Mouse (Mus musculus): Measurements from ENCODE around the gene Tubgcp5. TPM values are rescaled to one million over a fixed set of nuclear protein-coding genes. Genes with fewer than 3 reads are reported as not detected.
A peak's percentile ranks its signal among the peaks of the same experiment; 100 is the strongest.

Tubgcp5 gene
- polyA plus RNA-seq, 1 experiment from 2014 or later: 18.1 TPM

DNA sequence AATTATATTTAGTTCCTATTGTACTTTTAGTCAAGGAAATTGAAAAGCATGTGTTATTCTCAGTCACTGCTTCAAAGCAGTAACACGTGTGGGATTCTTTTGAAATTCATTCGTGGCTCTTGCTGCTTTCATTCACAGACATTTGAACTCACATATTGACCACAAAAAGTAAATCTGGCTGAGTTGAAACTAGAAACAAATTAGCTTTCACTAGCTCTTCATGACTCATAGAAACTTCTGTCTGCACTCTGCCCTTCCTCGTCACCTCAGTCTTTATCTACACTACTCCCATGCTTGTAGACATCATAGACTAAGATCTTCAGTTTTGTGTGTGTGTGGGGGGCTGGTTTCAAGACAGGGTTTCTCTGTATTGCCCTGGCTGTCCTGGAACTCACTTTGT is 6.0 kb downstream of the Tubgcp5 start:
- no peak for ATAC-seq (ENCODE audit: extremely low read depth, insufficient number of reproducible peaks, low FRiP score, low TSS enrichment)
- Histone ChIP-seq H3K36me3 (peaks cover 82% of the 10 kb centered on the region), H3K4me1 (peaks cover 6% of the 10 kb centered on the region), H3K9ac (no peak overlapping the region), H3K27ac (replicated peaks) (no peak overlapping the region), H3K27me3 (replicated peaks) (no peaks in the 10 kb centered on the region), H3K4me2 (no peak overlapping the region), H3K9me3 (no peaks in the 10 kb centered on the region), H3K4me3 (no peak overlapping the region)
- WGBS: 87% methylated on average over 3 of the region's 3 CpGs

DNA sequence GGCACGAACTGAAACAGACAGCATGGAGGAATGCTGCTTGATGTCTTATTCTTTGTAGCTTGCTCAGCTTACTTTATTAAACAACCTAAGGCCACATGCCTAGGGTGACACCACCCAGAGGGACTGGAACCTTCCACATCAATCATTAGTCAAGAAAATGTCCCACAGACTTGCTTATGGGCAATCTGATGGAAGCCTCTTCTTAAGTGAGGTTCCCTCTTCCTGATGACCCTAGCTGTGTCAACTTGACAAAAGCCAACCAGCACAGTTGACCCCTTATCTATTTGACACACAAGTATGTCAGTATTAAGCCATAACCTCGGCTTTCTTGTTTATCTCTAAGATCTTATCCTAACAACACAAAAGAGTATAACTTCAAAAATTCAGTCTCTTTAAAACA is 16.0 kb downstream of the Tubgcp5 start:
- H3K36me3 ChIP-seq: peaks cover 90% of the 10 kb centered on the region
- H3K27me3 ChIP-seq (replicated peaks): no peaks in the 10 kb centered on the region
- H3K4me1 ChIP-seq: 0 out of 2 replicates have a peak, but pooled peaks cover 5% of the 10 kb centered on the region
- ATAC-seq (ENCODE audit: extremely low read depth, insufficient number of reproducible peaks, low FRiP score, low TSS enrichment): no peak
- H3K9me3 ChIP-seq: no peaks in the 10 kb centered on the region
- WGBS: 86% methylated on average over 2 of the region's 2 CpGs
- no peak overlapping the region for H3K4me3 ChIP-seq
- H3K4me2 ChIP-seq: no peak overlapping the region
- H3K9ac ChIP-seq: no peak overlapping the region
- no peak overlapping the region for H3K27ac ChIP-seq (replicated peaks)

DNA sequence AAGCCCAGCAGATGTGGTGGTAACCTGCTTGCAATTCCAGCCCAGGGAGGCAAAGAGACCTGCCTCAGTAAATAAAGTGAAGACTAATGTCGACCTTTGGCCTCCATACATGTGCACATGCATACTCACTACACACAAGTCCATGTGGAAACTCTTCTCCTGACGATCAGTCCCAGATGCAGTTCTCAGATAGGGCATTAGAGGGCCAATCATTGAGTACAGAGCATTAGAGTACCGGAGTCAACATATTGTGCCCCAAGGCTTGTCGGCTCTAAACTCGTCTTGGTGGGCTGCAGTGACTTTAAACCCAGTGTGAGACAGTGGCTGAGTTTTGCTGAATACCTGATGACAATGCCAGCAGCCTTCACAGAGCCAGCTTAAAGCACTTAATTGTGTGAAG is 30.5 kb downstream of the Tubgcp5 start:
- H3K4me1 ChIP-seq: no peaks in the 10 kb centered on the region
- H3K4me2 ChIP-seq: no peak overlapping the region
- no peaks in the 10 kb centered on the region for H3K9me3 ChIP-seq
- H3K27ac ChIP-seq (replicated peaks): no peak overlapping the region
- H3K4me3 ChIP-seq: no peak overlapping the region
- WGBS: 86% methylated on average over 5 of the region's 5 CpGs
- H3K36me3 ChIP-seq: peaks cover 94% of the 10 kb centered on the region
- no peaks in the 10 kb centered on the region for H3K27me3 ChIP-seq (replicated peaks)
- ATAC-seq (ENCODE audit: extremely low read depth, insufficient number of reproducible peaks, low FRiP score, low TSS enrichment): no peak
- no peak overlapping the region for H3K9ac ChIP-seq

DNA sequence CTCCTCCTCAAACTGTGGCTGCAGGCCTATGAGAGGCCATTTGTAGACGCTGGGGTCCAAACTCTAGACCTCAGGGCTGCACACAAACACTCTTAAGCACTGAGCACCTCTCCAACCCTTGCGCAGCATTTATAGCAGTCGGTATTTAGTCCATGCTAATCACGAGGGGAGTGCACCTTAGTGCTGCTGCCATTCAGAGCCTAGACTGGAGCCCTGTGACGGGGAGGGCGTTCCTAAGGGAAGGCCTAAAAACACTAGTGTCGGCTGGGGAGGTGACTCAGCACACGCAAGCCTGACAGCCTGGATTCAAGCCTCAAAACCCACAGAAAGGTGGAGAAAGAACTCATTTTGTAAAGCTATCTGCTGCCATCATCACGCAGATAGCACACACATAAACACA is 33.6 kb downstream of the Tubgcp5 start:
- Histone ChIP-seq H3K27me3 (replicated peaks) (no peaks in the 10 kb centered on the region), H3K27ac (replicated peaks) (no peak overlapping the region), H3K4me3 (no peak overlapping the region), H3K9me3 (no peaks in the 10 kb centered on the region), H3K4me1 (no peaks in the 10 kb centered on the region), H3K4me2 (no peak overlapping the region), H3K36me3 (peaks cover 90% of the 10 kb centered on the region), H3K9ac (no peak overlapping the region)
- 86% methylated on average over 9 of the region's 9 CpGs for WGBS
- ATAC-seq (ENCODE audit: extremely low read depth, insufficient number of reproducible peaks, low FRiP score, low TSS enrichment): no peak

DNA sequence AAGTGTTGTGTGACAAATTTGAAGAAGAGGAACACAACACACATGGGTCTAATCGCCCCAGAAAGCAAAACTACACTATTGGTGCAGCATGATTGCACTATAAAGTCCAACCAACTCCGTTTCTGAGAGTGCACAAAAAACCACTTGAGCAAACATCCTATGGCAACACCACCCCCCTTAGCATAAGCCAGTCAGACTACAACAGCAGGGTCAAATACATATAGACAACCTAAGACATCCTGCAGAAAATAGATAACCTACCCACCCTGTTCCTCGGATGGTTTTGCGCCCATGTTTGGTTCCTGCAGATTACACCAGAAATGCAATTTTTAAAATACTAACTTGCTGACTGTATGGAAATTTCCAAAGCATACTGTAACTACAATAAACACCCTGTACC is 42.9 kb downstream of the Tubgcp5 start:
- WGBS: 74% methylated on average over 4 of the region's 4 CpGs
- no peak overlapping the region for H3K4me2 ChIP-seq
- no peak for ATAC-seq (ENCODE audit: extremely low read depth, insufficient number of reproducible peaks, low FRiP score, low TSS enrichment)
- no peaks in the 10 kb centered on the region for H3K27me3 ChIP-seq (replicated peaks)
- H3K36me3 ChIP-seq: peaks cover 17% of the 10 kb centered on the region
- peaks cover 5% of the 10 kb centered on the region for H3K4me1 ChIP-seq
- H3K9me3 ChIP-seq: no peaks in the 10 kb centered on the region
- no peak overlapping the region for H3K27ac ChIP-seq (replicated peaks)
- no peak overlapping the region for H3K9ac ChIP-seq
- H3K4me3 ChIP-seq: no peak overlapping the region

DNA sequence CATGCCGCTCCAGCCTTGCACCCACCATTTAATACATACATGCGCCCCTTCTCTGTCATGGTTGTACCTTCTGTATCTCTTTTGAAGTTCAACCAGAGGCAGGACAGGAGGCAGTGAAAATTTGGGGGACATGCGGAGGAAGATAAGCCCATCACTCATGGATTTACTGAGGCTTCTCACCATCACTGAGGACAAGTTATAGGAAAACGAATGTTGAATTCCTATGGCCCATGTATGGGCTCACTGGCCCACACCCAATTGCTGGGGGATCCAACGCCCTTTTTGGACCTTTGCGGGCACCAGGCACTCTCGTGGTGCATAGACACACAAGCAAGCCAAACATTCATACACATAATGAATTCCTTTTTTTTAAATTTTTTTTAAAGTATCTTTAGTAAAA is 47.5 kb downstream of the Tubgcp5 start, which contains the start of gene Cyfip1:
Gene Cyfip1, plus strand, starts transcription at position 301 of the 400 bp plus-strand sequence.
- Histone ChIP-seq H3K36me3 (0 out of 2 replicates have a peak, but pooled peaks cover 5% of the 10 kb centered on the region), H3K27ac (replicated peaks) (peak within 1 kb of the TSS; percentile 95), H3K9ac (peak within 1 kb of the TSS; percentile 94), H3K4me1 (peaks cover 25% of the 10 kb centered on the region), H3K9me3 (no peaks in the 10 kb centered on the region), H3K27me3 (replicated peaks) (no peaks in the 10 kb centered on the region), H3K4me2 (peak within 1 kb of the TSS; percentile 93), H3K4me3 (peak within 1 kb of the TSS; percentile 85)
- 41% methylated on average over 7 of the region's 7 CpGs for WGBS
- ATAC-seq (ENCODE audit: extremely low read depth, insufficient number of reproducible peaks, low FRiP score, low TSS enrichment): no peak

DNA sequence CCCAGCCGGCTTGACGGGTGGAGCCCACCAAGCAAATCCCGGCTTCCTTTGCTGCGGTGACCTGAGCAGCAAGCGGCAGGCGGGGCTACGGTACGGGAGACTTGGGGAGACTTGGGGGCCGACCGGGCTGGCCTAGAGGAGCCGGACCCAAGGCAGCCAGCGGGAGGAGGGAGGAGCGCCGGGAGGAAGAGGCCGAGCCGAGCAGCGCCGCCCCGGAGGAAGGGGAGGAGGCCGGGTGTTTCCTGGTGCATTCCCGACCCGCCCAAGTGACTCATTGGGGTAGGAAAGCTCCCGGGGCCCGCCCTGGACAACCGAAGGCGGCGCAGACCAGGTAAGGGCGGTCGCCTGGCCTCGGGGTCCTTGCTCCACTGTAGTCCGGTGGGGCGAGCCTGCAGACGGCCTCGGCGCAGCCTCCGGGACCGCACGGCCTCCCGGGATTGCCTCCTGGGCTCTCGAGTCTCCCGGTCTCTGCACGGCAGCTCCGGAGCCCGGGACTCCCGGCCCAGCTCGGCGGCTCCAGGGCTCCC is 48.1 kb downstream of the Tubgcp5 start:
- under 1% methylated on average over 47 of the region's 47 CpGs for WGBS
- H3K36me3 ChIP-seq: 0 out of 2 replicates have a peak, but pooled peaks cover 5% of the 10 kb centered on the region
- H3K9ac ChIP-seq: peak overlapping the region; percentile 94
- peak overlapping the region; percentile 95 for H3K27ac ChIP-seq (replicated peaks)
- H3K4me1 ChIP-seq: peaks cover 30% of the 10 kb centered on the region
- H3K27me3 ChIP-seq (replicated peaks): no peaks in the 10 kb centered on the region
- H3K9me3 ChIP-seq: no peaks in the 10 kb centered on the region
- H3K4me2 ChIP-seq: peak overlapping the region; percentile 93
- peak overlapping the region; percentile 85 for H3K4me3 ChIP-seq
- peak; percentile 89 for ATAC-seq (ENCODE audit: extremely low read depth, insufficient number of reproducible peaks, low FRiP score, low TSS enrichment)

DNA sequence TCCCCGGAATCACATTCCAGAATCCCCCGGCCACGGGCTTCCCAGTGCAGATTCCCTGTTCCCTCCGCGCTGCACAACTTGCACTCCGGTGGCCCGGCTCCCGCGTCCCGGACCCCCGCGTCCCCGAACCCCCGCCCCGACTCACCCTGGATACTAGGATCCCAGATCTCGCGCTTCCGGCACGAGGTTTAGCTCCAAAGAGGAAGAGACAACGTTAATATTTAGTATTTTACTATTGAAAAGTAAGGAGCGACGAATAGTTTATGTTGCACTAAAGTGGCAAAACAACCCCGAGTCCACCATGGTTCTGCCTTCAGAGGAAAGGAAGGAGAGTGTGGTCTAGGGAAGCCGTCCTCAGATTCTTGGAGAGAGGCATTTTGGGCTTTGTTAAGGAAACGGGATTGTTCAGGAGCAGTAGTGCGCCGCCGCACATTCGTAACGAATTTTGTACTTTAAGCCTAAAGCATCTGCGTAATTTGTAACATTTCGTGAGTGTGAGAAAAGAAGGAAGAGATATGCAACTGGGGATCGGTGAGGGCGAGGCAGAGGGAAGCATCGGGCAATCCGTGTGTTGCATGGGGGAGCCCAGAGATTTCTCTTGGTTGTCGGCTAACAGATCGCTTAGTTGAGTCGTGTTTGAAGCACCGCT is 48.7 kb downstream of the Tubgcp5 start:
- Histone ChIP-seq H3K4me3 (peak overlapping the region; percentile 85), H3K27ac (replicated peaks) (peak overlapping the region; percentile 95), H3K27me3 (replicated peaks) (no peaks in the 10 kb centered on the region), H3K4me1 (peaks cover 30% of the 10 kb centered on the region), H3K4me2 (peak overlapping the region; percentile 93), H3K36me3 (0 out of 2 replicates have a peak, but pooled peaks cover 5% of the 10 kb centered on the region), H3K9me3 (no peaks in the 10 kb centered on the region), H3K9ac (peak overlapping the region; percentile 94)
- ATAC-seq (ENCODE audit: extremely low read depth, insufficient number of reproducible peaks, low FRiP score, low TSS enrichment): no peak
- under 1% methylated on average over 40 of the region's 40 CpGs for WGBS

DNA sequence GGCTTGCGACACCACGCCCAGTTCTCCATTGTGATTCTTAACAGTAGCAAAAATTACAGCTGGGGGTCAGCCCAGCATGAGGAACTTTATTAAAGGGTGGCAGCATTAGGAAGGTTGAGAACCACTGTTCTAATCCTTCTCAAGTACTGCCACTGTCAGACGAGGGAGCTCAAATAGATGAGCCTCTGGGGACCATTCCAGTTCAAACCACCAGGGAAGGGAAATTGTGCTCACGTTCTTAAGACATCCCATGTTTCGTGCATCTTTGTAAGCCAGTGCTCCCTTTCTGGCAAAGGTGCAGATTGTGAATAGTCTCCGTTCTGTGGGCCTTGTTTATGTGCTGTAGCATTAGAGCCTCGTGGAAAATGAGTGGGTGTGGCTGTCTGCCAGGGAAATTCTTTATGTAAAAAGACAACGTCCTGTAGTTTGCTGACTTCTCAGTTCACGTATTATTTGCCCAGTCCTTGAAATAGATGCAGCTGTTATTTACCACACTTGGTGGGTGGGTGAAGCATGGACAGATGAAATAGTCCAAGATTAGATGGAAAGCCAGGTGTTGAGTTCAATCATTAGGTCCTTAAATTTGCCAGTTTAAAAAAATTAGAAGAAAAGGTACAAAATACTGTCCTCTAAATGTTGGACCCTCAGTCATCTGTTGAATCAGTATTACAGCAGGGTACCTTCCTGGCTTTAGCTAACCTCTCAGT is 52.8 kb downstream of the Tubgcp5 start:
- Histone ChIP-seq H3K9ac (no peak overlapping the region), H3K4me3 (no peak overlapping the region), H3K27me3 (replicated peaks) (no peaks in the 10 kb centered on the region), H3K36me3 (0 out of 2 replicates have a peak, but pooled peaks cover 8% of the 10 kb centered on the region), H3K4me1 (peaks cover 49% of the 10 kb centered on the region), H3K27ac (replicated peaks) (no peak overlapping the region), H3K9me3 (no peaks in the 10 kb centered on the region), H3K4me2 (no peak overlapping the region)
- 67% methylated on average over 9 of the region's 9 CpGs for WGBS
- ATAC-seq (ENCODE audit: extremely low read depth, insufficient number of reproducible peaks, low FRiP score, low TSS enrichment): no peak

DNA sequence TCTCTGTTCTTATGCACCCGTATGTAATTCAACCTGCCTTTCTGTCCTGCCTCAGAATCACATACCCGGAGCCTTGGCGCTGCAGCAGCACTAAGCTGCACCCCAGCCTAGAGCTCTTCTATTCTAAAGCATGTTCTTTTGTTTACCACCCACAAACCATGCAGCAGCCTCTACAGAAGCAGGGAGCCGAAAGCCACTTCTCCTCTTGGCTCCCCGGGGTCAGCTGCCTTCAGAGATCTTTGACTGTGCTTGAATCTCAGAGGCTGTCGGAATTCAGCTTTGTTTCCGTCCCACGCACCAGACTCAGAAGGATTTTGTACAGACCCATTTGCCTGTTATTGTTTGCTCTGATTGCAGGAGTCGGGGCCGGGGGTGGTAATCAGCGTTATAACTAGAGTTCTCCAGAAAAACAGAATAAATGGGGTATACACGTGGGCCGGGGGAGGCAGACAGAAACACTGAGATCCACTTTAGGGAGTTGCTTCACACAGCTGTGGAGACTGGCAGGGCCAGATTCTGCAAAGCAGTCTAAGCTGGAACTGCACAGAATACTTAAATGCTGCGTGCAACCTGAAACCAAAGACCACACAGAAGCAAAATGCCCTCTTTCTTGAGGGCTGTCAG is 56.1 kb downstream of the Tubgcp5 start:
- no peak for ATAC-seq (ENCODE audit: extremely low read depth, insufficient number of reproducible peaks, low FRiP score, low TSS enrichment)
- H3K27ac ChIP-seq (replicated peaks): no peak overlapping the region
- 0 out of 2 replicates have a peak, but pooled peaks cover 3% of the 10 kb centered on the region for H3K36me3 ChIP-seq
- no peaks in the 10 kb centered on the region for H3K27me3 ChIP-seq (replicated peaks)
- H3K4me1 ChIP-seq: peaks cover 52% of the 10 kb centered on the region
- H3K9me3 ChIP-seq: no peaks in the 10 kb centered on the region
- 0 out of 2 replicates have a peak overlapping the region, but pooled peaks have one; percentile 18 for H3K4me2 ChIP-seq
- H3K9ac ChIP-seq: no peak overlapping the region
- 60% methylated on average over 14 of the region's 14 CpGs for WGBS
- no peak overlapping the region for H3K4me3 ChIP-seq

DNA sequence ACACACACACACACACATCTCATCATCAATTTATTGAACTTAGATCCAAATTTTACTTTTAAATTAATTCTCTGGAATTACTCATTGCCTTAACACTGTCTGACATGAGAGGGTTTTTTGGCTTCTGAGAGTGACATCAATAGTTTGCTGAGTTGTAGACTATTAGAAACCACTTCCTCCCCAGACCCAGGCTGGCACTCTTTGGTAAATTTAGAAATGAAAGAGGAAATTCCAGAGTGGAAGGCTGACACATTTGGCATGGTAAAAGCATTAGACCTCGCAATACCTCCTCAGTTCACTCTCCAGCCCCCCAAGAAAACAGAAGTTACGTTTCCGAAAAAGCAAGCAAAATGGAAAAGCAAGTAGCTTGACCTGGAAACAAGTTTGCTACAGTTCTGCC is 58.8 kb downstream of the Tubgcp5 start:
- no peaks in the 10 kb centered on the region for H3K27me3 ChIP-seq (replicated peaks)
- no peak overlapping the region for H3K4me2 ChIP-seq
- no peak overlapping the region for H3K4me3 ChIP-seq
- H3K9ac ChIP-seq: no peak overlapping the region
- 58% methylated on average over 3 of the region's 3 CpGs for WGBS
- no peaks in the 10 kb centered on the region for H3K9me3 ChIP-seq
- H3K36me3 ChIP-seq: peaks cover 8% of the 10 kb centered on the region; the same call in 1 of the 2 replicates
- no peak for ATAC-seq (ENCODE audit: extremely low read depth, insufficient number of reproducible peaks, low FRiP score, low TSS enrichment)
- no peak overlapping the region; the same call in 1 of the 2 replicates for H3K27ac ChIP-seq (replicated peaks)
- peaks cover 38% of the 10 kb centered on the region for H3K4me1 ChIP-seq

Measured in heart, embryonic 13.5 days (tissue).